Mouse (Mus musculus): ENCODE measurements around the gene Ppp1r2.

DNA sequence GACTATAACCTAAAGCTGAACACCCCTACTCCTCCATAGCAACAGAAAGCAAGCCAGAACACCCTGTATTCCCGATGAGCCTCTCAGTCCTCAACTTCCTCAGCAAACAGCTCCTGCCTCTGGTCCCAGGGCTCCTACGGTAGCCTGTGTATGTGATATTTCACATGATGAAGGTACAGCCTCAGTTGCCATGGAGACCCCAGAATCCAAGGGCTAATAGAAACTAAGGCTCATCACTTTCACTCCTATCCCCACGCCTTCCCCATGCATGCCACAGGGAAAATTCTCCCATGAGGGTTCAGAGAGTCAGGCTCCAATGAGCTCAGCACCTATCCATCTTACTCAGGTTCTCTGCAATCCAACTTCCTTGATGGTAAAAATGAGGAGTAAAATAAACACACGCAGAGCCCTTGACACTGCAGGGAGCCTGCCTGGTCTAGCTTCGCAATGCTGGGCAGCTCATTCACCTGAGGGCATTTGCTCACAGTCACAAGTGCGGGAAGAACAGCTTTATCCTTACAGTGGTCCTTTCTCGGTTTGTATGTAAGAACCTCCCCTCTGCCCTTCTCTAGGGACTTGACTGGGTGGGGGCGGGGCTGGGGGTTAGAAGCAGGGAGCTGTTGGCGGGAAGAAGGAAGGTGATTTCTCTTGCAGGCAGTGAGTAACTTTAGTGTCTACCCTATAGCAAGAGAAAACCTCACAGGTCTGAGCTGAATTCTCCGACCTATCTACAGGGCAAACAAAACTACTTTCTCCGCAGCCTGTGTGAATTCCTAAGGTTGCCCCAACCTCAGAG is 24.3 kb upstream of the Ppp1r2 start:
- TF ChIP-seq USF1 (IDR thresholded peaks at IDR 0.05; ENCODE audit: low read depth, low read length) = no peak
- TF ChIP-seq POLR2A (IDR thresholded peaks at IDR 0.05; ENCODE audit: low read depth, low read length) = no peak
- TF ChIP-seq JUN (IDR thresholded peaks at IDR 0.05; ENCODE audit: insufficient read depth, low read depth, low read length) = no peak
- TF ChIP-seq TCF12 (IDR thresholded peaks at IDR 0.05; ENCODE audit: low read depth, low read length) = no peak
- no peak for TF ChIP-seq CTCF (conservative IDR thresholded peaks at IDR 0.05 in 1 of 2, IDR thresholded peaks at IDR 0.05 in 1 of 2; ENCODE audit: low read depth in 2 of 2, low read length in 2 of 2)
- no peak for TF ChIP-seq CHD2 (IDR thresholded peaks at IDR 0.05; ENCODE audit: low read length)
- no peak for TF ChIP-seq MAFK (IDR thresholded peaks at IDR 0.05; ENCODE audit: insufficient replicate concordance, low read length)
- TF ChIP-seq HCFC1 (IDR thresholded peaks at IDR 0.05; ENCODE audit: low read depth, low read length) = no peak
- TF ChIP-seq EP300 (IDR thresholded peaks at IDR 0.05; ENCODE audit: low read length) = no peak
- TF ChIP-seq SIN3A (IDR thresholded peaks at IDR 0.05; ENCODE audit: low read length) = no peak
- TF ChIP-seq CHD1 (IDR thresholded peaks at IDR 0.05; ENCODE audit: low read depth, low read length) = no peak
- TF ChIP-seq USF2 (conservative IDR thresholded peaks at IDR 0.05; ENCODE audit: low read depth, low read length) = no peak
- TF ChIP-seq POLR2AphosphoS2 (IDR thresholded peaks at IDR 0.05; ENCODE audit: low read depth, low read length) = no peak
- TF ChIP-seq E2F4 (IDR thresholded peaks at IDR 0.05; ENCODE audit: insufficient replicate concordance, low read depth, low read length) = no peak

Data from CH12.LX (cell line).